Mouse (Mus musculus) hindbrain, embryonic 16.5 days (tissue): ENCODE data around the gene Coa7. TPM values are rescaled to one million over a fixed set of nuclear protein-coding genes. Genes with fewer than 3 reads are reported as not detected.

Source experiments
- ATAC-seq: fragments of 200-750 bp; cut with Nextera tagmentation; 2 replicates; pipeline ENCODE4 v1.8.0; 2017; ENCODE audit warnings: moderate TSS enrichment, moderate library complexity
- H3K27ac ChIP-seq: fragments of 300-500 bp; sonication (generic); 2 replicates; pipeline ENCODE4 v1.5.1; 2014; ENCODE audit warnings: low read depth, mild to moderate bottlenecking, control low read depth, low read length, moderate library complexity
- H3K27me3 ChIP-seq: fragments of 300-500 bp; sonication (generic); replicated peaks from 2 replicates; pipeline ENCODE4 v1.6.1; 2014; ENCODE audit warnings: low read length; ENCODE audit not compliant: control insufficient read depth, insufficient read depth
- H3K36me3 ChIP-seq: fragments of 300-500 bp; sonication (generic); 2 replicates; pipeline ENCODE4 v1.6.1; 2014; ENCODE audit warnings: mild to moderate bottlenecking, low read length, moderate library complexity, mixed read lengths; ENCODE audit not compliant: control insufficient read depth, insufficient read depth
- H3K4me1 ChIP-seq: fragments of 300-500 bp; sonication (generic); 2 replicates; pipeline ENCODE4 v1.6.1; 2014; ENCODE audit warnings: low read depth, low read length; ENCODE audit not compliant: control insufficient read depth, insufficient read depth
- H3K4me2 ChIP-seq: fragments of 300-500 bp; sonication (generic); 2 replicates; pipeline ENCODE4 v1.6.1; 2014; ENCODE audit warnings: mild to moderate bottlenecking, low read length, control low read depth, moderate library complexity
- H3K4me3 ChIP-seq: fragments of 300-500 bp; sonication (generic); 2 replicates; pipeline ENCODE4 v1.5.1; 2014; ENCODE audit warnings: mild to moderate bottlenecking, low read length, control low read depth, moderate library complexity
- H3K9ac ChIP-seq: fragments of 300-500 bp; sonication (generic); 2 replicates; pipeline ENCODE4 v1.6.1; 2014; ENCODE audit warnings: low read depth, mild to moderate bottlenecking, control low read depth, low read length, moderate library complexity
- H3K9me3 ChIP-seq: fragments of 300-500 bp; sonication (generic); 2 replicates; pipeline ENCODE4 v1.6.1; 2014; ENCODE audit warnings: mild to moderate bottlenecking, low read length, moderate library complexity; ENCODE audit not compliant: control insufficient read depth
- WGBS: fragments of 180-500 bp; shearing (Covaris S2); extraction: QIAGEN DNeasy Blood & Tissue Kit; methylation state at CpG from one replicate; pipeline ENCODE4 v1.1.7; 2014; 5-methylcytosine and 5-hydroxymethylcytosine counted together
- polyA plus RNA-seq: library from polyadenylated mRNA; unstranded; fragments of >200 nt; fragmentation: Nextera tagmentation; extraction: Ambion mirVana; gene quantifications from 2 replicates; pipeline ENCODE4 v1.2.1, GENCODE M21; 2015

Gene Coa7
- polyA plus RNA-seq = 50.1 and 56.7 TPM in 2 replicates

DNA sequence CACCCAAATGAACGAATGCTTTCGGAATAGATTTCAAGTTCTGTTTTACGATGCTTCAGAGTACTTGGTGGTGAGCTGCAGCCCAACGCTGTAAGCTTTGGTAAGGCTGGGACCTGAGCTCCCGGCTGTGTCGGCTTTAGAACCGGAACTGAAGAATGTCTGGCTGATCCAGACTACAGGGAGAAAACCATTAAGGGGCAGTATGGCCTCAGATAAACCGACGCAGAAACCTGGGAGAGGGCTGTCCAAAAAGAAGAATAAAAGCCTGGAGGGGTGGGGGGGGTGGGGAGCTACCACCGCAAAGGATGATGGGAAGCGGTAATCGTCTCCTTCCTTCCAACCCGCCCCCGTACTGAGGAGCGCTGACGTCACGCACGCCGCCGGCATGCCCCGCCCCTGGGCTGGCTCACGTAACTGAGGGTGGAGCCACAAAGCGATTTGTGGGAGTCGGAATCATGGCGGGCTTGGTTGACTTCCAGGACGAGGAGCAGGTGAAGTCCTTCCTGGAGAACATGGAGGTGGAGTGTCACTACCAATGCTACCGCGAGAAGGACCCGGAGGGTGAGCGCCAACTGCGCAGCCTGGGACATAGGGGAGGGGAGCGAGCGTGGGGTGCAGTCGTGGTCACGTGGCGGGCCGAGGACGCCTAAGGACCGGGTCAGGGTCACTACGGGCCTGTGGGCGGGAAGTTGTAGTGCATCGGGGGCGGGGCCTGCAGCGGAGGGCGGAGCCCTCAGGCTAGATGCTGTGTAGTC is at the start of gene Coa7:
TSS of gene Coa7 (plus strand) at position 411 of the 755 bp plus-strand sequence.
- no peaks in the 10 kb centered on the region for H3K36me3 ChIP-seq
- peak within 1 kb of the TSS; percentile 70 for H3K4me2 ChIP-seq
- peak; percentile 95 for ATAC-seq
- H3K27me3 ChIP-seq = no peaks in the 10 kb centered on the region
- peak within 1 kb of the TSS; percentile 77 for H3K9ac ChIP-seq
- H3K4me1 ChIP-seq = peaks cover 12% of the 10 kb centered on the region
- H3K4me3 ChIP-seq = peak within 1 kb of the TSS; percentile 76
- peak within 1 kb of the TSS; percentile 94 for H3K27ac ChIP-seq
- under 1% methylated on average over 45 of the region's 45 CpGs for WGBS
- no peaks in the 10 kb centered on the region for H3K9me3 ChIP-seq

DNA sequence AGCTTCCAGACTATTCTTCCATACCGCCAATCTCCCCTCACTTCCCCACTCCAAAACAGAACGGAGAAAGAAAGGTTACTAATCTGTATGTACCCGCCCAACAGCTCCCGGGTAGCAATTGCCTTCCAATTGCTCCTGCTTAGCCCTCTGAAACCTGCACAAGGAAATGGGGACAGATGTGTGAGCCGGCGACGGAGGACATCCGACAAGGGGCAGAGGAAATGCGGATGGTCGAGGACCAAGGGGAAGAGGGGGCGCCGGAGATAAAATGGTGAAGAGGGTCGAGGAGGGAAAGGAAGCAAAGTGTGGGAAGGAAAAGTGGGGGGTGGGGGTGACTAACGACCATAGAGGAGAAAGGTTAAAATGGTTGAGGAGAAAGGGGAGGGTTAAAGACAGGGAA is 27.7 kb upstream of the Coa7 start:
- Histone ChIP-seq H3K27me3 (no peaks in the 10 kb centered on the region), H3K27ac (peak overlapping the region; percentile 93), H3K4me1 (peaks cover 17% of the 10 kb centered on the region), H3K4me3 (peak overlapping the region; percentile 93), H3K4me2 (peak overlapping the region; percentile 71), H3K9ac (peak overlapping the region; percentile 99), H3K36me3 (no peaks in the 10 kb centered on the region), H3K9me3 (no peaks in the 10 kb centered on the region)
- ATAC-seq = peak; percentile 9; the same call in 1 of the 2 replicates
- WGBS = 2% methylated on average over 14 of the region's 14 CpGs

DNA sequence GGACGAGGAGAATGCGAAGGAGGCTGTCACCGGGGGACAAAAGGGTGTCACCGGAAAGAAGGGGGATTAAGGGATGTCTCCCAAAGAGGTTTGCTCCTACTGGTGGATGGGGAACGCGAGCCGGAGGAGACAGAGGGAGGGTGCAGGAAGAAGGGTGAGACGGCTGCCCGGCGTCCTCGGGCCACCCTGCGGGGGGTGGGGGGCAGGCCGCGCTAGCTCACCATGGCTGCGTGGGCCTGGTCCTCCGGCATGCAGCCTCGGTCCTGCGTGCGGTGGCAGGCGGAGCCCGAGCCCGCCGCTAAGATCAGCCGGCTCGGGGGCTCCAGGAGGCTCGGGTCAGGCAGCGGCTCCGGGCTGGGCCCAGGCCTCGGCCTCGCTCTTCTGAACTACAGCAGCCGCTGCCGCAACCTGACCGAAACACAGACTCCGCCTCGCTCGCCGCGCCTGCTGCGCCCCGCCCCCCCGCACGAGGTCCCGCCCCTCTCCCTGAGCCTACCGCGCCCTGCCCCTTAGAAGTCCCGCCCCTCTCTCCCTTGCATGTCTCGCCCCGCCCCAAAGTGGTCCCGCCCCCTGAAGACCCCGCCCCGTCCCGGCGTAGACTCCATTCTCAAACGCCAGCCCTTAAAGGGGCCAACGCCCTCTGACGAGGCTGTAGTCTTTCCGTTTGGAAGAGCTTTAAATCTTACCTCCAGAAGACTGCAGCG is 27.1 kb upstream of the Coa7 start, which contains the start of gene Zyg11b:
TSS of gene Zyg11b (minus strand) at position 427 of the 704 bp plus-strand sequence.
- Histone ChIP-seq H3K9me3 (no peaks in the 10 kb centered on the region; the same call in 1 of the 2 replicates), H3K4me1 (peaks cover 17% of the 10 kb centered on the region), H3K27me3 (no peaks in the 10 kb centered on the region), H3K27ac (peak within 1 kb of the TSS; percentile 93), H3K9ac (peak within 1 kb of the TSS; percentile 99), H3K4me2 (peak within 1 kb of the TSS; percentile 71), H3K36me3 (no peaks in the 10 kb centered on the region), H3K4me3 (peak within 1 kb of the TSS; percentile 93)
- peak; percentile 97 for ATAC-seq
- under 1% methylated on average over 33 of the region's 58 CpGs for WGBS

DNA sequence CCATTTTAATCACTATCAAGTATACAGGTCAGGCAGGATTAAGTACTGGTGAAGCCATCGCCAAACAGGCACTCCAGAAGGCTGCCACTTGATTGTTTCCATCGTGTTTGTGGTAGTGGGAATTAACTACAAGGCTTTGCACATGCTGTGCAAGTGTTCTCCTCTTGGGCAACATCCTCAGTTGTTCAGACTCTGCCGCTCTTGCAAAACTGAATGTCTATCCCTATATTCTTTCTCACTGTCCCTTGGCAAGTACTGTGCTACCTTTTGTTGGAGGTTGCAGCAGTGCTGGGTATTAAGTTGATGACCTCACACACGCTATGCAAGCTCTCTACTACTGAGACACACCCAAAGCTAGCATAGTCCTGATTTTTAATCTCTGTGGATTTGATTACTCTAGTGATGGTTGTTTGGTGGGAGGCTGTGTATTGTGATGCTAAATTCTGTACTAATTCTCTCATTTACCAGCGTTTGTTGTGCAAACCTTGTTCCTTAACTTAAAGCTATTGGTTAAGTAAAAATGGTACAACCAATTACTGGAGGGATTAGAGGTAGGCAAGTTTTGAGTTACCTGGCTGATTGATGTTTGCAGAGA is 25.5 kb upstream of the Coa7 start:
- Histone ChIP-seq H3K4me2 (no peak overlapping the region), H3K27me3 (no peaks in the 10 kb centered on the region), H3K4me3 (no peak overlapping the region), H3K4me1 (peaks cover 17% of the 10 kb centered on the region), H3K9ac (no peak overlapping the region), H3K36me3 (no peaks in the 10 kb centered on the region), H3K9me3 (no peaks in the 10 kb centered on the region; the same call in 1 of the 2 replicates), H3K27ac (no peak overlapping the region)
- no peak for ATAC-seq
- WGBS = 75% methylated on average over 5 of the region's 5 CpGs

DNA sequence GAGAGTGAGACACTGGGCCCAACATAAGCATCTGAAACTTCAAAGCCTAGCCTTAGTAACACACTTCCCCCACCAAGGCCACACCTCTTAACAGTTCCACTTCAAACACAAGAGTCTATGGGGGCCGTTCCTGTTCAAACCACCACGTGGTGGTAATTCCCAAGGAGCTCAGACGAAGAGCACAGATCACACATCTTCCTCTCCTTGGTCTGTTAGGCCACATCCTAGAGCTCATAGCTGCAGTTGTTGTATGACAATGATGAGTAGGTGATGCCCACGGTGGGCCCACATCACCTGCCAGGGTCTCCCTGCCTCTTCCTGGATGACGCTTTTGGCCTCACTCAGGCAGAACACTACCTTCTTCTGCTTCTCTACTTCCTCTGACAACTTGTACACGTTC is 17.2 kb upstream of the Coa7 start:
- Histone ChIP-seq H3K27ac (no peak overlapping the region), H3K9ac (no peak overlapping the region), H3K4me2 (no peak overlapping the region), H3K4me3 (no peak overlapping the region), H3K27me3 (no peaks in the 10 kb centered on the region), H3K4me1 (no peaks in the 10 kb centered on the region), H3K36me3 (no peaks in the 10 kb centered on the region), H3K9me3 (no peaks in the 10 kb centered on the region)
- no peak for ATAC-seq
- 82% methylated on average over 6 of the region's 6 CpGs for WGBS

DNA sequence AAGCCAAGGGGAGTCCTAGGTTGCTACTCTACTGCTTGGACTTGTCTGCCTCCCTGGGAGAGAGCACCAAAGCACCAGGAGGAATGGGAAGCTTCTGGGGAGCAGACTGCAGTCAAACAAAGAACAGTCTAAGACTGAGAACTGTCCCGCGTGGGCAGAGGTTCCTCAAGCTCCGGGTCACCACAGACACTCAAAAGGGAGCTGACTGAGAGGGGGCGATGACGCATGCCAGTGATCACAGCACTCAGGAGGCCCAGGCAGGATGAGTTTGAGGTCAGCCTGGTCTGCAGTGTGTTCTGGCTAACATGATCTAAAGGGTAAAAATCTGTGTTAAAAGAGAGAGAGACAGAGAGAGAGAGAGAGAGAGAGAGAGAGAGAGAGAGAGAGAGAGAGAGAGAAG is 13.9 kb upstream of the Coa7 start:
- no peak overlapping the region for H3K27ac ChIP-seq
- H3K4me3 ChIP-seq = no peak overlapping the region
- H3K4me1 ChIP-seq = no peaks in the 10 kb centered on the region
- H3K9ac ChIP-seq = no peak overlapping the region
- 45% methylated on average over 5 of the region's 5 CpGs for WGBS
- no peaks in the 10 kb centered on the region for H3K9me3 ChIP-seq
- no peaks in the 10 kb centered on the region for H3K27me3 ChIP-seq
- H3K36me3 ChIP-seq = no peaks in the 10 kb centered on the region
- no peak overlapping the region for H3K4me2 ChIP-seq
- no peak for ATAC-seq

DNA sequence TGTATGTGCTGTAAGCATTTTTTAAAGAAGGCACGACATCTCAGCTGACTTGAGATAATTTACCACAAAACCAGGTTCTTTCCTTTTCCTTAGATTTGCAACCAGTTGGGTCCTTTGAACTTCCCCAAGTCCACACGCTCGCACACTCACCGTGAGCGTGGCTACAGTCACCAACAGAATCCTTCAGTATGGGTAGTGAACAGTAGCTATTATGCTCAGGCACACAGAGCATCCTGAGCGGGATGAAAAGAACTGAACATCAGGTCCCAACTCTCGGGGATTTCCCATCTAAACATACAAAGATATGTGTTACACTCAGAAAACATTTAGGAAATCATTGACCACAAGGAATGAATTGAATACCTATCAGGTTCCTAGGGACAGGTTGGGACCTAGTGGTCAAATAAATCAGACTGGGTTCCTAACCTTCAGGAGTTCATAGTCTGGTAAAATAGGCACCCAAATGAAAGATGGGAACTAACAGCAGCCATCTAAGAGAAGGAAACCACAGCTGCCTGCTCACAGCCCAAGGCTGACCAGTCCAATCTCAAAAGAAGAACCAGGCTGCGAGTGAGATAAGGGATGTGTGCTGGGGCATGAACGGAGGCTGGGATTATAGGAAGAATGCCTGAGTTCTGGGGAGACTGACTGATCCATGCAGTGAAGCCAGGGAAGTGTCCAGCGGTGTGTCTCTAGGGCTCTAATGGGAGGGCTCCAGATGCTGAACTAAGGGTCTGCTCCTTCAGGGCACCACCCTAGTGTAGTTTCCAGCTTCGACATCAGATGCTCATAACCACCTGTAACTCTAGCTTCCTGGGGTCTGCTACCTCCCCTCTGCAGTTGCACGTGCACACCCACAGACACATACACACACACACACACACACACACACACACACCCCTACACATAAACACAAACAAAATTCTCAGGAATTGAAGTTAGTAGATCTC is 10.0 kb upstream of the Coa7 start:
- H3K9me3 ChIP-seq = no peaks in the 10 kb centered on the region
- WGBS = 83% methylated on average over 12 of the region's 12 CpGs
- H3K4me3 ChIP-seq = no peak overlapping the region
- ATAC-seq = no peak
- H3K36me3 ChIP-seq = no peaks in the 10 kb centered on the region
- H3K4me2 ChIP-seq = no peak overlapping the region
- H3K9ac ChIP-seq = no peak overlapping the region
- no peak overlapping the region for H3K27ac ChIP-seq
- H3K4me1 ChIP-seq = no peaks in the 10 kb centered on the region
- H3K27me3 ChIP-seq = no peaks in the 10 kb centered on the region

DNA sequence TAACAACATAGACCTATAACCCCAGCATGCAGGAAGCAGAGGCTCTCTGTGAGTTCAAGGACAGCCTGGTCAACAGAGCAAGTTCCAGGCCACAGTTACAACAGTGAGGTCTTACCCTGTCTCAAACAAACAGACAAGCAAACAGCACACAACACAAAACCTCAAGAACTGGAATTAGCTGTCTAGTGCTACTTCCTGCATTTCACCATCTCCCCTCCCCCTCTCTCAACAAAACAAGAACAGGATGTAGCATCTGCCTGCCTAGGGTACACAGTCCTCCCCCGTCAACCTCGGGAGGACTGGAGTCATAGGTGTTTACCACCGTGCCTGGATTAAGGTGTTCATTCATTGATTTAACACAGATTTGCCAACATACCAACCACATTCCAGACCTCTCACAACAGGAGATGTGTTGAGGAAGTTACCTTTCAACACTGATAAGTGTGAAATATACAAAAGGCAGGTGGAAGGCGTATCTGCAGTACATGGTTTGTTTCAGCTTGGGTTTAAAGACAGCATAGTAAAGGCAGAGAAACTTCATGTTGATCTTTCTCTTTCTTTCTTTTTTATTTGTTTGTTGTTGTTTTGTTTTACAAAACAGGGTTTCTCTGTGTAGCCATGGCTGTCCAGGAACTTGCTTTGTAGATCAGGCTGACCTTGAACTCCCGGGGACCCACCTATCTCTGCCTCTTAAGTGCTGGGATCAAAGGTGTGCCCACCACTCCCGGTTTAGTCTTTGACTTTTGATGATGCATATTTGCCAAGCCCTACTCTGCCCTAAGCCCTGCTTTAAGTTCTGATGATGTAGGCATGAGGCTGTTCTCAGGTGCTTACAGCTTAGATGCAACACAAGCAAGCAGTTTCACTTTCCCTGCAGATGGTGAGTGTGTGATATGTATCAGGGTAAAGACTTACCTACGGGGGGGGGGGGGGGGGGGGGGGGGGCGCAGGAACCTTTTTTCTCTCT is 9.0 kb upstream of the Coa7 start:
- H3K36me3 ChIP-seq = no peaks in the 10 kb centered on the region
- no peak overlapping the region for H3K9ac ChIP-seq
- no peak overlapping the region for H3K4me2 ChIP-seq
- no peaks in the 10 kb centered on the region for H3K9me3 ChIP-seq
- WGBS = 88% methylated on average over 7 of the region's 8 CpGs
- H3K4me1 ChIP-seq = no peaks in the 10 kb centered on the region
- H3K27ac ChIP-seq = no peak overlapping the region
- ATAC-seq = no peak
- no peak overlapping the region for H3K4me3 ChIP-seq
- H3K27me3 ChIP-seq = no peaks in the 10 kb centered on the region
